Mouse (Mus musculus) spleen, adult 18-20 months (tissue): ENCODE results near the gene Galnt6.
"Not testable (repeated sequence)": the region's sequence is repeated elsewhere in the genome, so short reads cannot be mapped to it uniquely, and the experiment has no call there.

Experiments used
- DNase-seq, 2 experiments: peaks; one replicate each; pipeline ENCODE4 v3.0.0; 2022; ENCODE audit warnings: mixed read lengths in 2 of 2

Galnt6 gene

GRCm38 (mm10) chr15:100729281-100729985, at the start of gene Galnt6:
Galnt6 (minus strand) TSS chr15:100729376.
- DNase-seq = peak; percentile 69 to 82

- no peak for DNase-seq
These were observed 48.1 kb upstream of the Galnt6 start for GRCm38 (mm10) chr15:100777020-100778016.

GRCm38 (mm10) chr15:100776424-100776823, 47.2 kb upstream of the Galnt6 start:
- DNase-seq = no peak

- no peak for DNase-seq
These were observed 46.3 kb upstream of the Galnt6 start for GRCm38 (mm10) chr15:100775189-100776166.

GRCm38 (mm10) chr15:100773859-100774258, 44.7 kb upstream of the Galnt6 start:
- not testable (repeated sequence) for DNase-seq

- no peak for DNase-seq
These were observed 43.5 kb upstream of the Galnt6 start for GRCm38 (mm10) chr15:100772685-100773084.

GRCm38 (mm10) chr15:100770338-100770737, 41.2 kb upstream of the Galnt6 start:
- DNase-seq = no peak

- DNase-seq = not testable (repeated sequence)
These were observed 39.8 kb upstream of the Galnt6 start for GRCm38 (mm10) chr15:100769023-100769422.

GRCm38 (mm10) chr15:100767851-100768250, 38.7 kb upstream of the Galnt6 start:
- no peak for DNase-seq

GRCm38 (mm10) chr15:100766826-100767225, 37.6 kb upstream of the Galnt6 start:
- DNase-seq = no peak

GRCm38 (mm10) chr15:100764163-100764951, 35.2 kb upstream of the Galnt6 start:
- DNase-seq = no peak

- no peak for DNase-seq
These were observed 33.5 kb upstream of the Galnt6 start for GRCm38 (mm10) chr15:100762649-100763048.

- peak; percentile 86 to 91 for DNase-seq
These were observed 32.4 kb upstream of the Galnt6 start, which contains the start of gene Slc4a8 for GRCm38 (mm10) chr15:100761419-100762185. Slc4a8 (plus strand) TSS chr15:100761747.

- peak in 1 of 2 experiments; percentile 34 for DNase-seq
These were observed 31.9 kb upstream of the Galnt6 start for GRCm38 (mm10) chr15:100761036-100761418.

- DNase-seq = no peak
These were observed 30.1 kb upstream of the Galnt6 start for GRCm38 (mm10) chr15:100759286-100759685.

GRCm38 (mm10) chr15:100757527-100757978, 28.4 kb upstream of the Galnt6 start:
- peak in 1 of 2 experiments; percentile 60 for DNase-seq

- DNase-seq = no peak
These were observed 26.9 kb upstream of the Galnt6 start for GRCm38 (mm10) chr15:100755881-100756624.

GRCm38 (mm10) chr15:100755498-100755859, 26.3 kb upstream of the Galnt6 start:
- DNase-seq = no peak

- DNase-seq = peak; percentile 59 to 69
These were observed 25.8 kb upstream of the Galnt6 start for GRCm38 (mm10) chr15:100754805-100755497.
